Mouse (Mus musculus) small intestine, adult 2 months (tissue): ENCODE measurements around the gene Riok1.

Experiments used
- CTCF ChIP-seq: fragments of 200-500 bp; IDR thresholded peaks from 2 replicates; pipeline ENCODE4 v1.5.1; 2012; ENCODE audit warnings: low read depth, mild to moderate bottlenecking, control low read depth, inconsistent platforms, low read length, moderate library complexity, mixed read lengths; ENCODE audit not compliant: insufficient replicate concordance, insufficient read length; ENCODE audit errors: extremely low read depth
- POLR2A ChIP-seq: fragments of 200-500 bp; IDR thresholded peaks from 2 replicates; pipeline ENCODE4 v1.6.1; 2012; ENCODE audit warnings: low read depth, mild to moderate bottlenecking, control low read depth, inconsistent platforms, low read length, moderate library complexity

- TF ChIP-seq CTCF (no peak), POLR2A (no peak)
Measured at GRCm38 (mm10) chr13:38081161-38081560, 44.4 kb downstream of the Riok1 start.
